Mouse (Mus musculus): ENCODE data around the gene 1700003F12Rik. TPM values are rescaled to one million over a fixed set of nuclear protein-coding genes. Genes with fewer than 3 reads are reported as not detected.

1700003F12Rik gene
- polyA plus RNA-seq, 1 experiment from 2014 or later, result 1.2 TPM

GRCm38 (mm10) chr2:154550937-154551336 lies 4.1 kb downstream of the 1700003F12Rik start:
- peaks cover 37% of the 10 kb centered on the region for H3K27me3 ChIP-seq
- no peak for ATAC-seq (ENCODE audit: insufficient number of reproducible peaks, insufficient read depth, low FRiP score, low TSS enrichment)
- 77% methylated on average over 2 of the region's 2 CpGs for WGBS

GRCm38 (mm10) chr2:154551476-154551875 lies 4.6 kb downstream of the 1700003F12Rik start, which contains the start of gene Actl10:
Actl10 (plus strand) TSS chr2:154551776.
- Histone ChIP-seq H3K4me2 (replicated peaks) (peak within 1 kb of the TSS; percentile 32), H3K4me3 (0 out of 2 replicates have a peak within 1 kb of the TSS, but pooled peaks have one; percentile 2), H3K27me3 (peaks cover 37% of the 10 kb centered on the region), H3K4me1 (peaks cover 28% of the 10 kb centered on the region), H3K36me3 (no peaks in the 10 kb centered on the region), H3K9me3 (no peaks in the 10 kb centered on the region), H3K9ac (0 out of 2 replicates have a peak within 1 kb of the TSS, but pooled peaks have one; percentile 8), H3K27ac (no peak within 1 kb of the TSS)
- ATAC-seq (ENCODE audit: insufficient number of reproducible peaks, insufficient read depth, low FRiP score, low TSS enrichment), result no peak
- WGBS, result 79% methylated on average over 4 of the region's 4 CpGs

More at GRCm38 (mm10) chr2:154550937-154551336, 4.1 kb downstream of the 1700003F12Rik start:
- H3K27ac ChIP-seq, result no peak overlapping the region
- no peak overlapping the region for H3K4me2 ChIP-seq (replicated peaks)
- no peak overlapping the region for H3K4me3 ChIP-seq
- no peak overlapping the region for H3K9ac ChIP-seq
- no peaks in the 10 kb centered on the region for H3K36me3 ChIP-seq
- peaks cover 28% of the 10 kb centered on the region for H3K4me1 ChIP-seq
- no peaks in the 10 kb centered on the region for H3K9me3 ChIP-seq

- peaks cover 28% of the 10 kb centered on the region for H3K4me1 ChIP-seq
- no peaks in the 10 kb centered on the region for H3K9me3 ChIP-seq
- H3K27ac ChIP-seq, result no peak overlapping the region
- peak overlapping the region; percentile 32 for H3K4me2 ChIP-seq (replicated peaks)
- H3K4me3 ChIP-seq, result 0 out of 2 replicates have a peak overlapping the region, but pooled peaks have one; percentile 2
- H3K9ac ChIP-seq, result no peak overlapping the region
- WGBS, result 34% methylated on average over 21 of the region's 21 CpGs
- H3K27me3 ChIP-seq, result peaks cover 37% of the 10 kb centered on the region
- H3K36me3 ChIP-seq, result no peaks in the 10 kb centered on the region
- ATAC-seq (ENCODE audit: insufficient number of reproducible peaks, insufficient read depth, low FRiP score, low TSS enrichment), result no peak; the same call in 1 of the 2 replicates
Measured at GRCm38 (mm10) chr2:154551927-154552326, 5.0 kb downstream of the 1700003F12Rik start.

- Histone ChIP-seq H3K9ac (0 out of 2 replicates have a peak overlapping the region, but pooled peaks have one; percentile 8), H3K36me3 (no peaks in the 10 kb centered on the region), H3K4me1 (peaks cover 33% of the 10 kb centered on the region), H3K4me2 (replicated peaks) (peak overlapping the region; percentile 32), H3K4me3 (0 out of 2 replicates have a peak overlapping the region, but pooled peaks have one; percentile 2), H3K9me3 (no peaks in the 10 kb centered on the region), H3K27ac (no peak overlapping the region), H3K27me3 (peaks cover 37% of the 10 kb centered on the region)
- WGBS, result 29% methylated on average over 27 of the region's 27 CpGs
- no peak; the same call in 1 of the 2 replicates for ATAC-seq (ENCODE audit: insufficient number of reproducible peaks, insufficient read depth, low FRiP score, low TSS enrichment)
Measured at GRCm38 (mm10) chr2:154552424-154552907, 5.6 kb downstream of the 1700003F12Rik start.

- no peak overlapping the region for H3K4me2 ChIP-seq (replicated peaks)
- no peak overlapping the region for H3K27ac ChIP-seq
- peaks cover 3% of the 10 kb centered on the region; the same call in 1 of the 2 replicates for H3K36me3 ChIP-seq
- peaks cover 32% of the 10 kb centered on the region for H3K4me1 ChIP-seq
- H3K4me3 ChIP-seq, result no peak overlapping the region
- no peak for ATAC-seq (ENCODE audit: insufficient number of reproducible peaks, insufficient read depth, low FRiP score, low TSS enrichment)
- WGBS, result 83% methylated on average over 6 of the region's 6 CpGs
- peaks cover 31% of the 10 kb centered on the region for H3K27me3 ChIP-seq
- H3K9me3 ChIP-seq, result no peaks in the 10 kb centered on the region
- H3K9ac ChIP-seq, result no peak overlapping the region
Measured at GRCm38 (mm10) chr2:154555235-154555634, 8.3 kb downstream of the 1700003F12Rik start.

GRCm38 (mm10) chr2:154557184-154557832 lies 10.4 kb downstream of the 1700003F12Rik start:
- Histone ChIP-seq H3K4me2 (replicated peaks) (no peak overlapping the region), H3K9ac (no peak overlapping the region), H3K4me3 (no peak overlapping the region), H3K9me3 (no peaks in the 10 kb centered on the region), H3K4me1 (peaks cover 24% of the 10 kb centered on the region), H3K27ac (no peak overlapping the region), H3K27me3 (peaks cover 13% of the 10 kb centered on the region), H3K36me3 (peaks cover 19% of the 10 kb centered on the region)
- ATAC-seq (ENCODE audit: insufficient number of reproducible peaks, insufficient read depth, low FRiP score, low TSS enrichment), result no peak
- WGBS, result 53% methylated on average over 5 of the region's 5 CpGs

- Histone ChIP-seq H3K36me3 (peaks cover 29% of the 10 kb centered on the region), H3K4me2 (replicated peaks) (peak within 1 kb of the TSS; percentile 59), H3K27ac (no peak within 1 kb of the TSS), H3K4me1 (peaks cover 18% of the 10 kb centered on the region), H3K9me3 (no peaks in the 10 kb centered on the region), H3K27me3 (0 out of 2 replicates have a peak, but pooled peaks cover 6% of the 10 kb centered on the region), H3K9ac (peak within 1 kb of the TSS; percentile 45), H3K4me3 (peak within 1 kb of the TSS; percentile 33)
- WGBS, result 5% methylated on average over 34 of the region's 34 CpGs
- no peak for ATAC-seq (ENCODE audit: insufficient number of reproducible peaks, insufficient read depth, low FRiP score, low TSS enrichment)
Measured at GRCm38 (mm10) chr2:154558264-154559039, 11.6 kb downstream of the 1700003F12Rik start, which contains the start of gene Necab3. Necab3 (minus strand) TSS chr2:154558890.

GRCm38 (mm10) chr2:154563612-154564170 lies 16.8 kb downstream of the 1700003F12Rik start:
- Histone ChIP-seq H3K27me3 (no peaks in the 10 kb centered on the region), H3K9me3 (no peaks in the 10 kb centered on the region), H3K36me3 (peaks cover 38% of the 10 kb centered on the region), H3K4me1 (peaks cover 34% of the 10 kb centered on the region), H3K4me2 (replicated peaks) (no peak overlapping the region), H3K27ac (no peak overlapping the region), H3K9ac (no peak overlapping the region), H3K4me3 (no peak overlapping the region)
- 90% methylated on average over 22 of the region's 22 CpGs for WGBS
- ATAC-seq (ENCODE audit: insufficient number of reproducible peaks, insufficient read depth, low FRiP score, low TSS enrichment), result no peak

- ATAC-seq (ENCODE audit: insufficient number of reproducible peaks, insufficient read depth, low FRiP score, low TSS enrichment), result no peak
- H3K4me2 ChIP-seq (replicated peaks), result no peak overlapping the region
- H3K27me3 ChIP-seq, result no peaks in the 10 kb centered on the region
- no peaks in the 10 kb centered on the region for H3K9me3 ChIP-seq
- no peak overlapping the region for H3K9ac ChIP-seq
- H3K4me1 ChIP-seq, result peaks cover 31% of the 10 kb centered on the region
- 0 out of 2 replicates have a peak overlapping the region, but pooled peaks have one; percentile 30 for H3K27ac ChIP-seq
- WGBS, result 83% methylated on average over 3 of the region's 3 CpGs
- peaks cover 31% of the 10 kb centered on the region for H3K36me3 ChIP-seq
- no peak overlapping the region for H3K4me3 ChIP-seq
Measured at GRCm38 (mm10) chr2:154565562-154565961, 18.7 kb downstream of the 1700003F12Rik start.

GRCm38 (mm10) chr2:154566641-154567040 lies 19.8 kb downstream of the 1700003F12Rik start:
- Histone ChIP-seq H3K27me3 (no peaks in the 10 kb centered on the region), H3K4me1 (peaks cover 31% of the 10 kb centered on the region), H3K9me3 (no peaks in the 10 kb centered on the region), H3K9ac (peak overlapping the region; percentile 27; the same call in 1 of the 2 replicates), H3K4me3 (no peak overlapping the region), H3K36me3 (peaks cover 23% of the 10 kb centered on the region), H3K4me2 (replicated peaks) (peak overlapping the region; percentile 86; the same call in 1 of the 2 replicates), H3K27ac (0 out of 2 replicates have a peak overlapping the region, but pooled peaks have one; percentile 36)
- WGBS, result 45% methylated on average over 8 of the region's 8 CpGs
- no peak for ATAC-seq (ENCODE audit: insufficient number of reproducible peaks, insufficient read depth, low FRiP score, low TSS enrichment)

- H3K4me2 ChIP-seq (replicated peaks), result peak overlapping the region; percentile 86
- no peak for ATAC-seq (ENCODE audit: insufficient number of reproducible peaks, insufficient read depth, low FRiP score, low TSS enrichment)
- peak overlapping the region; percentile 63; the same call in 1 of the 2 replicates for H3K27ac ChIP-seq
- H3K4me1 ChIP-seq, result peaks cover 31% of the 10 kb centered on the region
- no peaks in the 10 kb centered on the region for H3K9me3 ChIP-seq
- 80% methylated on average over 2 of the region's 2 CpGs for WGBS
- peaks cover 16% of the 10 kb centered on the region for H3K36me3 ChIP-seq
- H3K27me3 ChIP-seq, result no peaks in the 10 kb centered on the region
- H3K4me3 ChIP-seq, result peak overlapping the region; percentile 87
- no peak overlapping the region for H3K9ac ChIP-seq
Measured at GRCm38 (mm10) chr2:154567766-154568165, 20.9 kb downstream of the 1700003F12Rik start.
